Mouse (Mus musculus) lung, postnatal 0 days (tissue): ENCODE data around the gene Neurog1. TPM values are rescaled to one million over a fixed set of nuclear protein-coding genes. Genes with fewer than 3 reads are reported as not detected.

Experiments used
- ATAC-seq: fragments of 200-750 bp; cut with Nextera tagmentation; 2 replicates; pipeline ENCODE4 v1.8.0; 2017; ENCODE audit warnings: moderate library complexity
- DNase-seq: peaks from one replicate; pipeline ENCODE4 v3.0.0-alpha.2; 2016; ENCODE audit warnings: low spot score
- H3K27ac ChIP-seq: fragments of 300-500 bp; sonication (generic); 2 replicates; pipeline ENCODE4 v1.5.1; 2014; ENCODE audit warnings: antibody characterized with exemption, mild to moderate bottlenecking, low read length, mixed read lengths
- H3K27me3 ChIP-seq: fragments of 300-500 bp; sonication (generic); replicated peaks from 2 replicates; pipeline ENCODE4 v1.6.1; 2014; ENCODE audit warnings: low read length, mixed read lengths; ENCODE audit not compliant: insufficient read depth
- H3K36me3 ChIP-seq: fragments of 300-500 bp; sonication (generic); 2 replicates; pipeline ENCODE4 v1.6.1; 2014; ENCODE audit warnings: low read length, mixed read lengths; ENCODE audit not compliant: insufficient read depth
- H3K4me1 ChIP-seq: fragments of 300-500 bp; sonication (generic); 2 replicates; pipeline ENCODE4 v1.6.1; 2014; ENCODE audit warnings: antibody characterized with exemption, low read depth, low read length, mixed read lengths; ENCODE audit not compliant: insufficient read depth
- H3K4me2 ChIP-seq: fragments of 300-500 bp; sonication (generic); replicated peaks from 2 replicates; pipeline ENCODE4 v1.6.1; 2014; ENCODE audit warnings: low read depth, mild to moderate bottlenecking, low read length, moderate library complexity, mixed read lengths
- H3K4me3 ChIP-seq: fragments of 300-500 bp; sonication (generic); 2 replicates; pipeline ENCODE4 v1.5.1; 2014; ENCODE audit warnings: low read depth, low read length
- H3K9ac ChIP-seq: fragments of 300-500 bp; sonication (generic); replicated peaks from 2 replicates; pipeline ENCODE4 v1.6.1; 2014; ENCODE audit warnings: low read depth, mild to moderate bottlenecking
- H3K9me3 ChIP-seq: fragments of 300-500 bp; sonication (generic); 2 replicates; pipeline ENCODE4 v1.6.1; 2016; ENCODE audit warnings: low read length, mixed read lengths
- CTCF ChIP-seq: IDR thresholded peaks from 2 replicates; pipeline ENCODE4 v1.5.1; 2016; ENCODE audit warnings: antibody characterized with exemption, mild to moderate bottlenecking
- EP300 ChIP-seq: IDR thresholded peaks from 2 replicates; pipeline ENCODE4 v1.6.1; 2016; ENCODE audit warnings: antibody characterized with exemption, mild to moderate bottlenecking, control low read depth
- WGBS: fragments of 180-500 bp; shearing (Covaris S2); extraction: QIAGEN DNeasy Blood & Tissue Kit; methylation state at CpG from one replicate; pipeline ENCODE4 v1.1.7; 2014; 5-methylcytosine and 5-hydroxymethylcytosine counted together
- polyA plus RNA-seq: library from polyadenylated mRNA; unstranded; fragments of >200 nt; fragmentation: Nextera tagmentation; extraction: Ambion mirVana; gene quantifications from 2 replicates; pipeline ENCODE4 v1.2.1, GENCODE M21; 2015

Gene Neurog1
- polyA plus RNA-seq = not detected in 2 replicates

DNA sequence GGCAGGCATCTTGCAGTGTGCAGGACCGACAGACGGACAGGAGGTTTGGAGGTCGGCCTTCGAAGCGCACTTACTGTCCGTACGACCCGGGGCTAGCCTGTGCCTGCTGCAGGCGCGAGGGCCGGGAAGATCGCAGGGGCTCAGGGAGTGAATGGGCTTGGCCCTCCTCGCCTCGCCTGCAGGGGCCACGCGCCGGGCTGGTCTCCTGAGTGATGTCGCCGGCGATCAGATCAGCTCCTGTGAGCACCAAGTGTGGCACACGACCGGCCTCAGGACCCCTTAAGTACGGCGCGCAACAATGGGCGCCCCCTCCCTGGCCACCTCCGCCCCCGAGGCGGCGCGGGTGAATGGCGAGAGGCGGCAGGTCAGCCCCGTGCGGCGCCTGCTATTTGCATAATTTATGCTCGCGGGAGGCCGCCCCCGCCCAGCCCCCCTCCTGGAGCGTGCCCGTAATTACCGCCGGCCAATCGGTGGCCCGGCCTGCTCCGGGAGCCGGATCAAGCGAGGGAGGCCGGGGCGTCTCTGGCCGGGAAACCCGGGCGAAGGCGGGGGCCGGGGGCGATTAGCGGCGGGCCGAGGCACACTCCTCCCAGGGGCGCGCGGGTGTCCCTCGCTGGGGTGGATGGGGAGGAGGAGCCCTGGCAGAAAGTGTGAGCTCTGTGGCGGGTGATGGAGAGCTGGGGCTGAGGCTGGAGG lies at the start of gene Neurog1:
Neurog1 (minus strand) TSS at position 240 of the 696 bp plus-strand sequence.
- no peaks in the 10 kb centered on the region for H3K36me3 ChIP-seq
- no peak within 1 kb of the TSS for H3K9ac ChIP-seq
- no peak for DNase-seq
- TF ChIP-seq EP300 (no peak), CTCF (no peak)
- H3K4me2 ChIP-seq = peak within 1 kb of the TSS; percentile 40
- H3K27me3 ChIP-seq = peaks cover 89% of the 10 kb centered on the region
- peaks cover 5% of the 10 kb centered on the region; the same call in 1 of the 2 replicates for H3K4me1 ChIP-seq
- under 1% methylated on average over 62 of the region's 65 CpGs for WGBS
- no peak within 1 kb of the TSS for H3K27ac ChIP-seq
- peak; percentile 30; the same call in 1 of the 2 replicates for ATAC-seq
- no peaks in the 10 kb centered on the region for H3K9me3 ChIP-seq
- H3K4me3 ChIP-seq = peak within 1 kb of the TSS; percentile 21; the same call in 1 of the 2 replicates

DNA sequence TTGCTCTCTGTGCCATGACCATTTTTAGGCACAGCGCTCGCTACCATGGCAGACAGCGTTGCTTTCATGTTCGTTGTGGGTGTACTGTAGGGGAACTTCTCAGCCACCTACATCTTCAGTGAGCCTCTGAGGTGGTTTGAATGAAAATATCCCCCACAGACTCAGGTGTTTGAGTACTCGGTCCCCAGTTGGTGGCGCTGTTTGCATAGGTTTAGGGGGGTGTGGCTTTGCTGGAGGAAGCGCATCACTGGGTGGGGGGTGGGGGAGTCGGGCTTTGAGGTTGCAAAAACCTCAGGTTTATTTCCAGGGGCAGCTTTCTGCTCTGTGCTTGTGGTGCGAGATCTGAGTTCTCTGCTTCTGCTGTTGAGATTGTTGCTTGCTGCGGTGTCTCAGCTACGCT lies 47.4 kb upstream of the Neurog1 start:
- Histone ChIP-seq H3K36me3 (no peaks in the 10 kb centered on the region), H3K9ac (no peak overlapping the region), H3K4me1 (peaks cover 3% of the 10 kb centered on the region; the same call in 1 of the 2 replicates), H3K27ac (no peak overlapping the region), H3K27me3 (peaks cover 34% of the 10 kb centered on the region), H3K9me3 (no peaks in the 10 kb centered on the region), H3K4me3 (no peak overlapping the region), H3K4me2 (no peak overlapping the region)
- no peak for TF ChIP-seq EP300
- 0 out of 2 replicates have a peak, but pooled peaks have one; percentile 3 for TF ChIP-seq CTCF
- WGBS = 87% methylated on average over 11 of the region's 11 CpGs
- DNase-seq = no peak
- ATAC-seq = no peak

DNA sequence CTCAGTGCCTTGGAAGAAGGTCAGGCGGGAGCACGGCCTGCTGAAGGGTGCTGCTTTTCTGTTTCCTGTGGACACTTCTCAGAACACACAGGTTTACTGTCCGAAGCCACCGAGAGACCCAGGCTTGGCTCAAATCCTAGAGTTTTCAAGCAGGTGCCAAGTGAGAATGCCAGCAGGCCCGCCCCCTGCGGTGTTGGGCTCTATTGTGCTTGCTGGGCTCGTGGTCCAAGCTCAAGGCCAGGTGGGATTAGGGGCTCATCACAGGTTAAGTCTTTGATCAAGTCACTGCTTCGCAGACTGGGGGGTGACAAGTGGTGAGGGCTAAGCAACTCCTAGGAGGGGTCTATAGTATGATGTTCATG lies 44.7 kb upstream of the Neurog1 start:
- Histone ChIP-seq H3K9ac (no peak overlapping the region), H3K27ac (no peak overlapping the region), H3K4me1 (peaks cover 3% of the 10 kb centered on the region; the same call in 1 of the 2 replicates), H3K27me3 (peaks cover 53% of the 10 kb centered on the region), H3K4me3 (peak overlapping the region; percentile 36; the same call in 1 of the 2 replicates), H3K36me3 (no peaks in the 10 kb centered on the region), H3K9me3 (no peaks in the 10 kb centered on the region), H3K4me2 (peak overlapping the region; percentile 60)
- TF ChIP-seq EP300 (no peak), CTCF (no peak)
- 6% methylated on average over 8 of the region's 8 CpGs for WGBS
- DNase-seq (no peak), ATAC-seq (no peak)

- under 1% methylated on average over 61 of the region's 76 CpGs for WGBS
- DNase-seq (peak; percentile 72), ATAC-seq (peak; percentile 75)
Measured at GRCm38 (mm10) chr13:56295943-56296658, 44.1 kb upstream of the Neurog1 start, which contains the start of gene Cxcl14. TSS of gene Cxcl14 (minus strand) at chr13:56296551.

GRCm38 (mm10) chr13:56295586-56295942 lies 43.6 kb upstream of the Neurog1 start:
- DNase-seq (no peak), ATAC-seq (no peak)
- Histone ChIP-seq H3K36me3 (no peaks in the 10 kb centered on the region), H3K27me3 (peaks cover 53% of the 10 kb centered on the region), H3K9ac (no peak overlapping the region), H3K4me1 (peaks cover 3% of the 10 kb centered on the region; the same call in 1 of the 2 replicates), H3K4me3 (peak overlapping the region; percentile 36), H3K4me2 (peak overlapping the region; percentile 60), H3K9me3 (no peaks in the 10 kb centered on the region), H3K27ac (no peak overlapping the region)
- no peak for TF ChIP-seq EP300
- no peak for TF ChIP-seq CTCF
- WGBS = 5% methylated on average over 13 of the region's 13 CpGs

More at GRCm38 (mm10) chr13:56295943-56296658, 44.1 kb upstream of the Neurog1 start, which contains the start of gene Cxcl14:
- no peaks in the 10 kb centered on the region for H3K9me3 ChIP-seq
- H3K4me2 ChIP-seq = peak within 1 kb of the TSS; percentile 60
- peaks cover 3% of the 10 kb centered on the region; the same call in 1 of the 2 replicates for H3K4me1 ChIP-seq
- H3K27me3 ChIP-seq = peaks cover 53% of the 10 kb centered on the region
- TF ChIP-seq CTCF = no peak
- no peak for TF ChIP-seq EP300
- peak within 1 kb of the TSS; percentile 36 for H3K4me3 ChIP-seq
- H3K36me3 ChIP-seq = no peaks in the 10 kb centered on the region
- no peak within 1 kb of the TSS for H3K9ac ChIP-seq
- H3K27ac ChIP-seq = no peak within 1 kb of the TSS

DNA sequence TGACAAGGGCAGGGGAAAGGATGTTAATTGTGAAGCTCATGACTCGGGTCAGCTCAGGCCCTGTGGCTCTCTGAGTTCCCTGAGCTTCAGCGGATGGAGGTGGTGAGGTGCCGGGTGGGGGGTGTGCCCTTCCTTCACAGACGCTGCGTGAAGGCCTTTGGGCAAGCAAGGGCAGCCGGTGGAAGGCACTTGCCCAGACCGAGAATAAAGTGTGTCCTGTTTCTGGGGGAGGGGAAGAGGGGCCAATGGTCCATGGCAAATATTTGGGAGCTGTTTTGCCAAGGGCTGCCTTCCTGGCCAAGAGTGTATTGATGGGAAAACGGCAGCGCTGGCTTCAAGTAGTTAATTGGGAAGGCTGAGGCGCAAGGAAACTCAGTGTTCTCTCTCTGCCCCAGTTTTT lies 42.9 kb upstream of the Neurog1 start:
- TF ChIP-seq CTCF (no peak), EP300 (no peak)
- Histone ChIP-seq H3K27ac (no peak overlapping the region), H3K9me3 (no peaks in the 10 kb centered on the region), H3K9ac (no peak overlapping the region), H3K27me3 (peaks cover 53% of the 10 kb centered on the region), H3K4me1 (peaks cover 3% of the 10 kb centered on the region; the same call in 1 of the 2 replicates), H3K4me2 (no peak overlapping the region), H3K4me3 (peak overlapping the region; percentile 36; the same call in 1 of the 2 replicates), H3K36me3 (no peaks in the 10 kb centered on the region)
- DNase-seq (no peak), ATAC-seq (no peak)
- whole genome bisulfite sequencing = 9% methylated on average over 10 of the region's 10 CpGs
